33 mouse cellular contexts compared by ENCODE assay signal in genomic region chr4:108942171-108942570, GRCm38 (mm10).
"Had no signal": no experiment of that assay in that cellular context is flagged by ENCODE, and none has a peak within 500 bp of the region (broad histone marks: within the 10 kb centered on the region; RNA-seq: fewer than 3 reads in every experiment).

No protein-coding gene starts in this region.

- DNase-seq: heart, postnatal 10 days; heart, postnatal 14 days; heart, postnatal 4 days; kidney, adult 11 months; kidney, adult 18-20 months; kidney, adult 2 months; kidney, adult 8-10 months; kidney, adult 9 months; kidney, postnatal 10 days; kidney, postnatal 14 days; kidney, postnatal 25 days; kidney, postnatal 36 days; kidney, postnatal 4 days; layer of hippocampus, adult 9-11 months; layer of hippocampus, postnatal 36 days had no signal

- H3K4me1 ChIP-seq: heart, embryonic 10.5 days; heart, embryonic 12.5 days; heart, embryonic 13.5 days; intestine, embryonic 15.5 days; kidney, embryonic 15.5 days had no signal

- H3K9me3 ChIP-seq: heart, embryonic 10.5 days; heart, embryonic 12.5 days; heart, embryonic 13.5 days; heart, embryonic 15.5 days; hindbrain, embryonic 10.5 days; hindbrain, embryonic 12.5 days; hindbrain, embryonic 13.5 days; hindbrain, embryonic 15.5 days; intestine, embryonic 15.5 days; kidney, embryonic 15.5 days had no signal

- H3K9ac ChIP-seq: heart, embryonic 12.5 days; heart, embryonic 13.5 days; heart, embryonic 15.5 days; hindbrain, embryonic 12.5 days; hindbrain, embryonic 13.5 days; hindbrain, embryonic 14.5 days; hindbrain, embryonic 15.5 days; intestine, embryonic 15.5 days; kidney, embryonic 15.5 days had no signal

- H3K36me3 ChIP-seq: heart, embryonic 10.5 days; heart, embryonic 12.5 days; heart, embryonic 13.5 days; heart, embryonic 15.5 days; hindbrain, embryonic 10.5 days; hindbrain, embryonic 12.5 days; hindbrain, embryonic 13.5 days; hindbrain, embryonic 15.5 days; intestine, embryonic 15.5 days; kidney, embryonic 15.5 days had no signal

- H3K27me3 ChIP-seq: heart, embryonic 12.5 days; heart, embryonic 13.5 days; heart, embryonic 15.5 days; hindbrain, embryonic 12.5 days; hindbrain, embryonic 13.5 days; hindbrain, embryonic 15.5 days; intestine, embryonic 15.5 days; kidney, embryonic 15.5 days had no signal

- H3K27ac ChIP-seq: heart, embryonic 10.5 days; heart, embryonic 13.5 days; heart, embryonic 15.5 days; hindbrain, embryonic 10.5 days; hindbrain, embryonic 12.5 days; hindbrain, embryonic 15.5 days; hindbrain, postnatal 0 days; intestine, embryonic 15.5 days; kidney, embryonic 15.5 days; kidney, postnatal 0 days; layer of hippocampus, adult 2 months; left cerebral cortex, adult 2 months had no signal

- H3K4me2 ChIP-seq: heart, embryonic 11.5 days; heart, embryonic 12.5 days; heart, embryonic 13.5 days; heart, embryonic 15.5 days; hindbrain, embryonic 12.5 days; hindbrain, embryonic 13.5 days; hindbrain, embryonic 14.5 days; hindbrain, embryonic 15.5 days; intestine, embryonic 15.5 days; kidney, embryonic 15.5 days had no signal

- H3K4me3 ChIP-seq: heart, embryonic 10.5 days; heart, embryonic 12.5 days; heart, embryonic 13.5 days; heart, embryonic 15.5 days; hindbrain, embryonic 10.5 days; hindbrain, embryonic 12.5 days; hindbrain, embryonic 13.5 days; hindbrain, embryonic 15.5 days; intestine, embryonic 15.5 days; kidney, embryonic 15.5 days; layer of hippocampus, adult 2 months; left cerebral cortex, adult 2 months had no signal

- ATAC-seq: hindbrain, postnatal 0 days; inflammation-experienced regulatory T-cells, adult 6 months; intestine, postnatal 0 days had no signal
